Mouse (Mus musculus) forebrain, embryonic 13.5 days (tissue): ENCODE data around the gene Fam189a1. TPM values are rescaled to one million over a fixed set of nuclear protein-coding genes. Genes with fewer than 3 reads are reported as not detected.

Source experiments
- ATAC-seq: fragments of 200-750 bp; cut with Nextera tagmentation; 2 replicates; pipeline ENCODE4 v1.8.0; 2017
- H3K27ac ChIP-seq: fragments of 300-500 bp; sonication (generic); 2 replicates; pipeline ENCODE4 v1.5.1; 2015; ENCODE audit warnings: inconsistent platforms, mild to moderate bottlenecking, moderate library complexity
- H3K27me3 ChIP-seq: fragments of 300-500 bp; sonication (generic); 2 replicates; pipeline ENCODE4 v1.6.1; 2015; ENCODE audit warnings: mild to moderate bottlenecking, inconsistent platforms
- H3K36me3 ChIP-seq: fragments of 300-500 bp; sonication (generic); 2 replicates; pipeline ENCODE4 v1.6.1; 2015; ENCODE audit warnings: mild to moderate bottlenecking, inconsistent platforms; ENCODE audit not compliant: poor library complexity, severe bottlenecking
- H3K4me1 ChIP-seq: fragments of 300-500 bp; sonication (generic); 2 replicates; pipeline ENCODE4 v1.6.1; 2015; ENCODE audit warnings: inconsistent platforms
- H3K4me2 ChIP-seq: fragments of 300-500 bp; sonication (generic); 2 replicates; pipeline ENCODE4 v1.6.1; 2015; ENCODE audit warnings: inconsistent platforms, mild to moderate bottlenecking, moderate library complexity
- H3K4me3 ChIP-seq: fragments of 300-500 bp; sonication (generic); 2 replicates; pipeline ENCODE4 v1.5.1; 2015; ENCODE audit warnings: mild to moderate bottlenecking, inconsistent platforms
- H3K9ac ChIP-seq: fragments of 300-500 bp; sonication (generic); 2 replicates; pipeline ENCODE4 v1.6.1; 2015; ENCODE audit warnings: mild to moderate bottlenecking, inconsistent platforms
- H3K9me3 ChIP-seq: fragments of 300-500 bp; sonication (generic); replicated peaks from 2 replicates; pipeline ENCODE4 v1.6.1; 2016; ENCODE audit warnings: inconsistent platforms
- WGBS: fragments of 180-500 bp; shearing (Covaris S2); methylation state at CpG from one replicate; pipeline ENCODE4 v1.1.7; 2015; 5-methylcytosine and 5-hydroxymethylcytosine counted together
- polyA plus RNA-seq: library from polyadenylated mRNA; unstranded; fragments of >200 nt; fragmentation: Nextera tagmentation; extraction: Ambion mirVana; gene quantifications from 2 replicates; pipeline ENCODE4 v1.2.1, GENCODE M21; 2015

Gene Fam189a1
- polyA plus RNA-seq = 3.0 and 3.8 TPM in 2 replicates

DNA sequence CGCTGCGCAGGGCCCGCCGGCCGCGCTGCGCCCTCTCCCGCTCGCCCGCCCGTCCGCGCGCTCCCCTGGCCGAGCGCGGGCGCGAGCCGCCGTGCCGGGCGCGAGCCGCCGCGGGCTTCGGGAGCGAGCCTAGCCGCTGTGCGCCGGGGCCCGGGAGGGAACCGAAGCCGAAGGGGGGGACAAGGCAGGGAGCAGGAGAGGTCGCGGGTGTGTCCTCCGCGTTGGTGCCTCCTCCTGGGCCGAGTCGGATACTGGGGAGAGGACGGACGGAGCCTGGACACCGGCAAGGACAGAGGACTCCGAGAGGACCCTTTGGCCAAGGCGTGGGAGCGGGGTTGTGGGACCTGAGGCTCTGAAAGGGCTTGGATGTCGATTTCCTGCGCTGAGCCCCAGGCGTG is at the start of gene Fam189a1:
Fam189a1 (minus strand) TSS at position 57 of the 398 bp plus-strand sequence.
- ATAC-seq = peak; percentile 60
- Histone ChIP-seq H3K27me3 (peaks cover 55% of the 10 kb centered on the region), H3K4me3 (peak within 1 kb of the TSS; percentile 61), H3K4me1 (peaks cover 14% of the 10 kb centered on the region; the same call in 1 of the 2 replicates), H3K9me3 (no peaks in the 10 kb centered on the region), H3K9ac (peak within 1 kb of the TSS; percentile 65), H3K27ac (peak within 1 kb of the TSS; percentile 20), H3K36me3 (no peaks in the 10 kb centered on the region), H3K4me2 (peak within 1 kb of the TSS; percentile 91)
- WGBS = under 1% methylated on average over 45 of the region's 50 CpGs

DNA sequence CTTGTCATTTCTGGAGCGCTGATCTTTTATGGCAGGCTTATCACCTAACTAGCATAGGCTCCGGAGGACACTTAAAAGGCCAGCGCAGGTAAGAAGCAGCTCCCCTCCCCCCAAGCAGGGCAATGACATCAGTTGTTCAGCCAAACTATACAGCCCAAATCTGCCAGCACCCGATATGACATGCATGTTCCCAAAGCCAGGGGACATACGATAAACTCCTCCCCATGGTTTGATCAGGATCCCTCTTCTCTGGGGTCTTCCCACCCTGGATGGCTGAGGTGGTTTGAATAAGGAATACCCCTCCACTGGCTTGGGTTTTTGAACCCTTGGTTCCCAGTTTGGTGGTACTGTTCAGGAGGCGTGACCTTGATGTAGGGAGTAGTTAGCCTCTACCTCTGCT is 49.7 kb upstream of the Fam189a1 start:
- no peak overlapping the region for H3K4me3 ChIP-seq
- H3K27me3 ChIP-seq = no peaks in the 10 kb centered on the region
- H3K9ac ChIP-seq = no peak overlapping the region
- no peak for ATAC-seq
- no peaks in the 10 kb centered on the region for H3K4me1 ChIP-seq
- no peak overlapping the region for H3K27ac ChIP-seq
- H3K9me3 ChIP-seq = 0 out of 2 replicates have a peak, but pooled peaks cover 2% of the 10 kb centered on the region
- H3K4me2 ChIP-seq = no peak overlapping the region
- no peaks in the 10 kb centered on the region for H3K36me3 ChIP-seq
- 92% methylated on average over 6 of the region's 6 CpGs for WGBS

DNA sequence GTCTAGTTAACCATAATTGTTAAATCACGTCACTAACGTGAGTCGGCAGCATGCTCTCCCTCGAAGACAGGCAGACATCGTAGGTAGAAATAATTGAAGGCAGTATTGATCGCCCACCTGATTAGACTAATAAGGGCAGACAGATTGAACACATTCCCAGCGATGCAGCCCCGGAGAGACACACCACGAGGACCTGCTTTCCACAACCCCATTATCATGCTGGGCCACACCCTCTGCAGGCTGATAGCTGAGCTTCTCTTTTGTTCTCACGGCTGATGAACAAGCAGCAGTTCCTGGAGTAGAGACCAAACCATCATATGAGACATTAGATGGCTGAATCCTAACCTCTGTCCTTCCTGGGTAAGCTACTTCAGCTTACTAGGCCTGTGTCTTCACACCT is 46.3 kb upstream of the Fam189a1 start:
- Histone ChIP-seq H3K27me3 (no peaks in the 10 kb centered on the region), H3K4me1 (no peaks in the 10 kb centered on the region), H3K9me3 (0 out of 2 replicates have a peak, but pooled peaks cover 3% of the 10 kb centered on the region), H3K4me2 (no peak overlapping the region), H3K36me3 (no peaks in the 10 kb centered on the region), H3K27ac (no peak overlapping the region), H3K4me3 (no peak overlapping the region), H3K9ac (no peak overlapping the region)
- 80% methylated on average over 10 of the region's 10 CpGs for WGBS
- ATAC-seq = no peak

DNA sequence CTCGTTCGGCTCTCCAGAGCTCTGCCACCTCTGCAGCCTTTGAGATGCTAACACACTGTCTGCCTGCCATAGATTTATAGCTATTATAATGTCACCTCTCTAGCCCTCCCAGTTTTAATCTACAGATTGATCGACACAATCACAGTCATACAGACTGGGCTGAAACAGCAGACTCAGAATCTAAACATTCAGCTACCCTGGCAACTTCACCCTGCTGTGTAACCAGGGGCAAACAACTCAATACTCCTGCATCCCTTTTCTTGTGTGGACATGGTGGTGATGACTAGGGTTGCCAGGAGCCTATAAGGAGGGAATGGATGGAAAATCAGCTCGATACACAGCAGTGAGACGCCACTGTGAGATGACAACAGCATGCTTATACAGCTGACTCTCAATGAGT is 24.3 kb upstream of the Fam189a1 start:
- Histone ChIP-seq H3K4me3 (no peak overlapping the region), H3K9me3 (no peaks in the 10 kb centered on the region), H3K4me2 (no peak overlapping the region), H3K27ac (no peak overlapping the region), H3K36me3 (no peaks in the 10 kb centered on the region), H3K9ac (no peak overlapping the region), H3K27me3 (no peaks in the 10 kb centered on the region), H3K4me1 (no peaks in the 10 kb centered on the region)
- WGBS = 62% methylated on average over 5 of the region's 5 CpGs
- no peak for ATAC-seq

DNA sequence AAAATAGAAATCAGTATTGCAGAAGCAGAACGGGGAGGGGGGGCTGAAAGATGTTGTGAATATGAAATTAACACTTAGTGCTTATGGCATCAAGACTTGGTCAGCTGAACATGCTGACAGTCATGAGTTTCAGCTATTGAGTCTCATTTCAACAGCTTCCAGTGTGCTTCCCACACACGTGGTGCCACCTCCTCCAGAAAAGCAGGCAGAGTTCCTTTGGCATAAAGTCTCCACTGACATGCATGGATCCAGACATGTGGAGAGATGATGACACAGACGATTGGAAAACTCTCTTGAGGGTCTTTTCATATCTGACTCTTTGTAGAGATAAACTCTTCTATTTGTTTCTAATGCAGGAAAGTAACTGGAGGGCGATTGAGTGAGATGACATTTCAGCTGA is 14.4 kb upstream of the Fam189a1 start:
- 79% methylated on average over 4 of the region's 4 CpGs for WGBS
- Histone ChIP-seq H3K4me1 (no peaks in the 10 kb centered on the region), H3K9me3 (no peaks in the 10 kb centered on the region), H3K27ac (no peak overlapping the region), H3K36me3 (no peaks in the 10 kb centered on the region), H3K27me3 (no peaks in the 10 kb centered on the region), H3K4me2 (no peak overlapping the region), H3K4me3 (no peak overlapping the region), H3K9ac (no peak overlapping the region)
- no peak for ATAC-seq

DNA sequence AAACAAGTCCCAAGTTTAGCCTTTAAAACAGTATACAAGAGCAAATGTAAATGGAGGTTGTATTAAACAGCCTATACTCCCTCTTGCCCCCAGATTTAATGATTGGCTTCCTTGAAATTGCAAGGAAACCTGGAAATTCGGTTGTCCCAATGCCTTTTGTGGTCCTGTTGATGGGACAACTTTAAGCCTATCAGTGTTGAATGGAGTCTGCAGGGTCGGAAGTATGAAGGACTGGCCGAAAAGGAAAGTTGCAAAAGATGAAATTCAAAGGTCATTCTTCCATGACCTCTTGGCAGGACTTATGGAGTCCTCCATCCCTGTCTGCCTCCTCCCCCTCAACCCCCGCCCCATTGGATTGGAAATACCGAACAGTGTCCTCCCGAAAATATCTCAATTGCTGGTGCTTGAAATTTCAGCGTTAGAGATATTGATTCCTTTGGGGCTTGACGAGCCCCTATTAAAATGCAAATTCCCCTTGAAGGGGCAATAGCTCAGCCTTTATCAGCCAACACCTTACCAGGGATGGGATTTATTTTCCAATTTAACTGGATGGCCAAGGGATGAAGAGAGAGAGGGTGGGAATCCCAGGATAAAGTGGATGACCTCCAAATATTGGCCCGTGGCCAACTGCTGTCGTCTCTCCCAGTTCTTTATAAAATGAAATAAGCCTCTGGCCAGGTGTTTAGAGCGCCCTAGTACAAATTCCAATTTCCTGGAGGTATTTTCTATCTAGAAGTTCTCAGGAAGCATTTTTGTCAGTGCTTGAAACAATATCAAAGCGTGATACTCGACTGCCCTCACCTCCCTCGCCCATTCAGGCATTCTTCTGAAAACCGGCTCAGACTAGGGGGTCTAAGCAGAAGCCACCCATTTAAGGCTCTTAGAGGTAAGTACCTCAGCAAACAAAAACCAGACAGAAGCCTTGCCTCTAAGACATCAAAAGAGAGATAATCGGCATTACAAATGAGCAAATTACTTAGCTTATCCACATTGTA is 958 bp upstream of the Fam189a1 start:
- Histone ChIP-seq H3K4me1 (peaks cover 14% of the 10 kb centered on the region; the same call in 1 of the 2 replicates), H3K4me2 (peak overlapping the region; percentile 91), H3K9me3 (no peaks in the 10 kb centered on the region), H3K4me3 (peak overlapping the region; percentile 61), H3K27me3 (peaks cover 55% of the 10 kb centered on the region), H3K27ac (no peak overlapping the region), H3K9ac (peak overlapping the region; percentile 65; the same call in 1 of the 2 replicates), H3K36me3 (no peaks in the 10 kb centered on the region)
- no peak for ATAC-seq
- 5% methylated on average over 16 of the region's 16 CpGs for WGBS

DNA sequence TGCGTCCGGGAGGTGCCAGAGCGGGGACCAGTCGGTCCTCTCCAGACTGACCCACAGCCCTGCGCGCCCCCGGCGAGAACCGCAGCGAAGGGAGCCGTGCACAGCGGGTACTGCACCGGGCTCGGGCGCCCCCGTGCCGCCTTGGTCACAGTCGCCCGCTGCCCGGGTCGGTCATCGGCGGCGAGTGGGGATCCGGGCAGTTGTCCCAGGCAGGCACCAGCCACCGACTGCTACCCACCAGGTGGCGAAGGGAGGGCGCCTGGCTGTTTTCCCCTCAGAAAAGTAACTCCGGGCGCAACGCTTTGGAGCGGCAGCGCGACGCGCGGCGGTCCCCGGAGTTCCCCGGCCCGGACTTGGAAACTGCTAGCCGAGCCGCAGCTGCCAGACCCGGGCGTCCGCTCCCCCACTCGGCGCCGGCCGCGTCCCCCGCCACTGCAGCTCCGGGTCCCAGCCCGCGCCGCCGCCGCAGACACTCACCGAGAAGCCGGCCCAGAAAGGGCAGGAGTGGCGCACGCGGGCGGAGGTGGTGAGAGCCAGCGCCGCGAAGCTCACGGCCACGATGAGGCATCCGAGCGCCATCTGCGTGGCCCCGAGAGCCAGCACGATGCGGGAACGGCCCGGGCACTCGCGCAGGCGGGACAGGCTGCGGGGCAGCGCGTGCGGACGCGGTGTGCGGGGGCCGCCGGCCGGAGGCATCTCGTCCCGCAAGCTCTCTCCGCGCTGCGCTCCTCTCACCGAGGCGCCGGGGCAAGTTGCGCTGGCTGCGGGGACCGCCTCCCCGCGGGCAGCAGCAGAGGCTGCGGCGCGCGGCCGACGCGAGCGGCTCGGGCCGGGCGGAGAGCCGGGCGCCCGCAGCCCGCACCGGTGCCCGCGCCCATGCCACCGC is 499 bp downstream of the Fam189a1 start:
- H3K27me3 ChIP-seq = peaks cover 55% of the 10 kb centered on the region
- peak overlapping the region; percentile 20 for H3K27ac ChIP-seq
- peak; percentile 91 for ATAC-seq
- under 1% methylated on average over 112 of the region's 122 CpGs for WGBS
- peak overlapping the region; percentile 91 for H3K4me2 ChIP-seq
- H3K9ac ChIP-seq = peak overlapping the region; percentile 65
- H3K9me3 ChIP-seq = no peaks in the 10 kb centered on the region
- H3K4me3 ChIP-seq = peak overlapping the region; percentile 61
- H3K4me1 ChIP-seq = peaks cover 14% of the 10 kb centered on the region; the same call in 1 of the 2 replicates
- no peaks in the 10 kb centered on the region for H3K36me3 ChIP-seq

DNA sequence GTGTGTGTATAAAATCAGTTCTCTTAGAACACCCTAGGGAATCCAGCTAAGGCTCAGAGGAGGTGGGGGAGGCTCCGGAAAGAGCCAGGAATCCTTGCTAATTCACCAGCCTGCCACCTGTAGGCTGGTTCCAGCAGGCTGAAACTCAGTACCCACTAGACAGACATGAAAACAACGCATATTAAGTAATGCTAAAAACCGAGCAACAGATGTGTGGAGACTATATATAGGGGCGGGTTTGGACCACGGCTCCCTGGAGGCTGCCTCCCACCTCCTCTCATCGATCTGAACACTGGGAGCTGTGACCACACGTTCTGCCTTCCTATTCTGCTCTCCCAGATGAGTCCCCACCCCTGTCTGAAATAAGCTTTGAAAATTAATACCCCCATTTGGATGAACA is 1.8 kb downstream of the Fam189a1 start:
- Histone ChIP-seq H3K9me3 (no peaks in the 10 kb centered on the region), H3K4me2 (peak overlapping the region; percentile 23), H3K36me3 (no peaks in the 10 kb centered on the region), H3K27me3 (peaks cover 55% of the 10 kb centered on the region), H3K4me1 (peaks cover 14% of the 10 kb centered on the region; the same call in 1 of the 2 replicates), H3K4me3 (peak overlapping the region; percentile 7; the same call in 1 of the 2 replicates), H3K9ac (no peak overlapping the region), H3K27ac (no peak overlapping the region)
- 0 out of 2 replicates have a peak, but pooled peaks have one; percentile 7 for ATAC-seq
- WGBS = 10% methylated on average over 7 of the region's 7 CpGs

DNA sequence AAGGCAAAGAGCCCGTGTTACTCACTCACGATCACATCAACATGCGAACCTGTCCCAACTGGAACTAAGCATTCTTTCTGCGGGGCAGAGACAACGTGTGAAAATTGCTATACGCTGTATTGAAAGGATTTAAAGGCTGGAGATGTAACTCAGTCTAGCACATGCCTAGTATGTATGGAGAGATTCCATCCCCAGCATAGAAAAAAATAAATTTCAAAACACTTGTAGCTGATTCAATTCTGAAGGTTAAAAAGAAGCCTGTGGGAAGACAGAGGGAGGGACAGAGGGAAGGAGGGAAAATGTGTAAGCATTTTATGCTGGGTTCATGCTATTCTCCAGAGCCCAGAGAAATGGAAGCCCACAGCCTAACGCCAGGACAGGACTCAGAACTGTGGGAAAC is 2.5 kb downstream of the Fam189a1 start:
- peaks cover 49% of the 10 kb centered on the region for H3K27me3 ChIP-seq

DNA sequence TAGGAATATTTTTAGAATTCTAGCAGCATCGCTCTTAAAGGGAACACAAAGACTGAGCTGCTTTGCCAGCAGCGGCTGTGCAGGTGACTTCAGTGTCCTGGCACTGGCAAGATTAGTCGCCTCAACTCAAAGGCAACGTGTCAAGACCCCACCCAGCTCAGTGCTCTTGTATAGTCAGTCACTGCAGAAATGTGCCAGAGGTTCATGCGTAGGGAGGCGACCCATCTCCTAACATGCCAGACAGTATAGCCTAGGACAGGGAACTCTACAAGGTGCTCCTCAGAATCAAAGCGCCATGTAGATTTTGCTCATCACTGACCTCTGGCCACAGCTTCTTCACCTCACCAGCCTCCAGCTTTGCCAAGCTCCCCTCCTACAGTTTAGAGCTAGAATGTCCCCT is 4.8 kb downstream of the Fam189a1 start:
- Histone ChIP-seq H3K4me3 (no peak overlapping the region), H3K9me3 (no peaks in the 10 kb centered on the region), H3K4me2 (no peak overlapping the region), H3K9ac (no peak overlapping the region), H3K36me3 (no peaks in the 10 kb centered on the region), H3K4me1 (peaks cover 5% of the 10 kb centered on the region; the same call in 1 of the 2 replicates), H3K27ac (no peak overlapping the region), H3K27me3 (peaks cover 26% of the 10 kb centered on the region)
- WGBS = 92% methylated on average over 7 of the region's 7 CpGs
- ATAC-seq = no peak

More for the DNA sequence above, 2.5 kb downstream of the Fam189a1 start:
- H3K4me3 ChIP-seq = no peak overlapping the region
- 80% methylated on average over 7 of the region's 7 CpGs for WGBS
- ATAC-seq = no peak
- H3K4me2 ChIP-seq = no peak overlapping the region
- no peak overlapping the region for H3K9ac ChIP-seq
- no peak overlapping the region for H3K27ac ChIP-seq
- H3K4me1 ChIP-seq = peaks cover 14% of the 10 kb centered on the region; the same call in 1 of the 2 replicates
- H3K9me3 ChIP-seq = no peaks in the 10 kb centered on the region
- H3K36me3 ChIP-seq = no peaks in the 10 kb centered on the region

DNA sequence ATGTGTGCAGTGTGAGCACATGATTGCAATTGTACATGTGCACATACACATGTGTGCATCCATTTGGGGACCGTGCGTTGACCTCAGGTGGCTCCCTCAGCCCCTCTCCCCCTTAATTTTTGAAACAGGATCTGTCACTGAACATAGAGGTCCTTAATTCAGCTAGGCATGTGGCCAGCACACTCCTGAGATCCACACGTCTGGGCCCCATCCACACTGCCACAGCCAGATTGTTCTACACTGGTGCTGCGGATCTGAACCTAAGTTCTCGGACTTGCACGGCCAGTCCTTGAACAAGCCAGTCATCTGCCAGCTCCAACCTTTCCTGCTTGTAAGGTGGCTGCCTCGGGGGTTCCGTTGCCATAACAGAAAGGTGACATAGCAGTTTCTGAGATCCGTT is 7.3 kb downstream of the Fam189a1 start:
- 0 out of 2 replicates have a peak, but pooled peaks cover 3% of the 10 kb centered on the region for H3K4me1 ChIP-seq

More for the DNA sequence above, 7.3 kb downstream of the Fam189a1 start:
- Histone ChIP-seq H3K9ac (no peak overlapping the region), H3K4me3 (no peak overlapping the region), H3K9me3 (no peaks in the 10 kb centered on the region), H3K27ac (no peak overlapping the region), H3K4me2 (no peak overlapping the region), H3K27me3 (peaks cover 7% of the 10 kb centered on the region), H3K36me3 (no peaks in the 10 kb centered on the region)
- ATAC-seq = no peak
- WGBS = 88% methylated on average over 9 of the region's 9 CpGs
